Mouse (Mus musculus) brain, embryonic 14.5 days (tissue): ENCODE results near the gene Stx7. TPM values are rescaled to one million over a fixed set of nuclear protein-coding genes. Genes with fewer than 3 reads are reported as not detected.
A peak's percentile ranks its signal among the peaks of the same experiment; 100 is the strongest.

Experiments
- DNase-seq: peaks from one replicate; pipeline ENCODE4 v3.0.0-alpha.2; 2011; ENCODE audit warnings: low read depth
- CTCF ChIP-seq: fragments of 200-500 bp; IDR thresholded peaks from 2 replicates; pipeline ENCODE4 v1.5.1; 2012; ENCODE audit warnings: inconsistent platforms, mild to moderate bottlenecking, moderate library complexity, borderline replicate concordance; ENCODE audit not compliant: insufficient read depth, insufficient read length; ENCODE audit errors: extremely low read depth
- POLR2A ChIP-seq: fragments of 200-500 bp; IDR thresholded peaks from 2 replicates; pipeline ENCODE4 v1.6.1; 2012; ENCODE audit warnings: mild to moderate bottlenecking, inconsistent platforms, borderline replicate concordance; ENCODE audit not compliant: poor library complexity, insufficient read depth, insufficient read length, severe bottlenecking; ENCODE audit errors: extremely low read depth
- polyA plus RNA-seq: library from polyadenylated mRNA; depleted of rRNA; stranded (reverse); fragments of >200 nt; gene quantifications from 2 replicates; pipeline ENCODE4 v1.2.3, GENCODE M21; 2012; rRNA removed

The Stx7 gene
- polyA plus RNA-seq, 1 experiment: 232 TPM

GRCm38 (mm10) chr10:24222911-24223310 lies 73.8 kb downstream of the Stx7 start:
- no peak for TF ChIP-seq POLR2A
- DNase-seq: no peak

DNA sequence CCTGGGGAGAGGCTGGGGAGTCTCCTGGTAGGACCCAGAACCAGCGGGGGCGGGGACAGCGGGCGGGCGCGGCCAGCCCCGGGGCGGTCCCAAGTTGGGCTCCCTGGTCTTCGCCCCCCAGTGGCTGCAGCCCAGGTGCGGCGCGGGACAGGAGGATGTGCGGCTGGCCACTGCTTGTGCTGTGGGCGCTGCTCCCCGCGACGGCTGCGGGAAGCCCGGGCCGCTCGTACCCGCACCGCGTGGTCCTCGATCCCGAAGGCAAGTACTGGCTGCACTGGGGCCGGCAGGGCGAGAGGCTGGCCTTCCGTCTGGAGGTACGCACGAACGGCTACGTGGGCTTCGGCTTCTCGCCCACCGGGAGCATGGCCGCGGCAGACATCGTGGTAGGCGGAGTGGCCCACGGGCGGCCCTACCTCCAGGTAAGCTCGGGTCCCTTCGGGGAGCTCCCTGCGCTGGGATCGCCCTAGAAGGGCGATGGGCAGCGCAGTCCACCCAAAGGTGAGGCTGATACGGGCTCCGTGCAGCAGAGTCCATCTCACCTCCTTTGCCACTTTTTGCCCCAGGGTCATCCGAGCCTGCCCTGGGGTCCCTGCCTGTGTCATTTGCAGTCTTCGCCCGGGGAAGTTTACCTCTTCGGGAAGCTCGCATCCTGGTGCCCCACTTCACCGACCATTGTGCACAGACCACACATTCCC lies 74.5 kb downstream of the Stx7 start, which contains the start of gene Moxd1:
TSS of gene Moxd1 (plus strand) at position 69 of the 695 bp plus-strand sequence.
- DNase-seq: peak; percentile 46
- TF ChIP-seq CTCF: no peak
- no peak for TF ChIP-seq POLR2A

GRCm38 (mm10) chr10:24224591-24224990 lies 75.5 kb downstream of the Stx7 start:
- TF ChIP-seq POLR2A (no peak), CTCF (no peak)
- DNase-seq: peak; percentile 4

GRCm38 (mm10) chr10:24228318-24229183 lies 79.4 kb downstream of the Stx7 start:
- DNase-seq: peak; percentile 37

GRCm38 (mm10) chr10:24232281-24232680 lies 83.2 kb downstream of the Stx7 start:
- TF ChIP-seq POLR2A (no peak), CTCF (no peak)
- DNase-seq: peak; percentile 39

More at GRCm38 (mm10) chr10:24228318-24229183, 79.4 kb downstream of the Stx7 start:
- no peak for TF ChIP-seq CTCF
- no peak for TF ChIP-seq POLR2A

DNA sequence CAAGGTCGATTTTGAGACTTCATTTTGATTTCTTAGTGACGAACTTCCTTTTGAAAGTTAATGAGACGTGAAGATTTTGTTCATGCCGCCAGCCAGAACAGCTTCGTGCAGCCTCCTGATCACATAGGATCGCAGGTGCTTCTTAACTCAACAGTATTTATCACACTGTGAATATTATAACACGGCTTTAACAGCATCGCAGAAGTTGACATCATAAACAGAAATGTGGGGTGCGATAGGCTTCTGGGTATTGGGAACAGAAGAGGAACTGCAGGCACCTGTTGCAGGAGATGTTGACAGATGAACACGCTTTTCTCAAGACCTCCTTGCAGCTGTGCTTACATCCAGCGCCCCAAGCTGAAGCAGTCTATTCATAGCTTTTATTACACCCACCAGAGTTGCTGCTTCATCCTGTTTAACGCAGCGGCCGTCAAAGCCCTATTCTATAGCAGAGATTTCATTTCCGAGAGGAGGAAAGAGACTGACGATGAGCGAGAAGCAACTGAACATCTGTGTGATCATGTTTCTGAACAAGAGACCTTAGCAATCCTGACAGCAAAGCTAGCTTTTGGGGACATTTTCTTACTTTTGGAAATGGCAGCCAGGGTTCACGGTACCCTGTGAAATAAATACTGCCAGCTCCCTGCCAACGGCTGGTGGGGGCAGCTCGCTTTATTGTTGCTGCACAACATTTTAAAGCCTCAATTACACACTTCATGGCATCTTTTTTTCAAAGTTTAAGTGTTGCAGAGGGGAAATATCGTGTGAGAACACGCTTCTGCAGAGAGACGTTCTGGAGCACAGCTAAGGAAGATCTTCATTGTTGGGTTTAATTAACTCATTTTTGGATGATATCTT lies 86.6 kb downstream of the Stx7 start:
- TF ChIP-seq CTCF: no peak
- DNase-seq: peak; percentile 64

Other genes with a start within 250 kb of the Stx7 start
- not detected in 2 replicates for gene Taar1, start 228.9 kb upstream of the Stx7 start, polyA plus RNA-seq
- gene Taar2, start 210.7 kb upstream of the Stx7 start, polyA plus RNA-seq: 0.08 TPM in 1 of 2 replicates, not detected in the other
- gene Taar3, start 199.7 kb upstream of the Stx7 start, polyA plus RNA-seq: not detected in 2 replicates
- gene Taar4, start 188.8 kb upstream of the Stx7 start, polyA plus RNA-seq: not detected in 2 replicates
- 0.18 TPM in 1 of 2 replicates, not detected in the other for gene Taar5, start 178.6 kb upstream of the Stx7 start, polyA plus RNA-seq
- not detected in 2 replicates for gene Taar6, start 163.7 kb upstream of the Stx7 start, polyA plus RNA-seq
- gene Taar7a, start 155.8 kb upstream of the Stx7 start, polyA plus RNA-seq: not detected in 2 replicates
- not detected in 2 replicates for gene Taar7b, start 149.4 kb upstream of the Stx7 start, polyA plus RNA-seq
- not detected in 2 replicates for gene Taar7d, start 122.1 kb upstream of the Stx7 start, polyA plus RNA-seq
- not detected in 2 replicates for gene Taar7e, start 111.7 kb upstream of the Stx7 start, polyA plus RNA-seq
- gene Taar7f, start 99.8 kb upstream of the Stx7 start, polyA plus RNA-seq: not detected in 2 replicates
- gene Taar8a, start 72.8 kb upstream of the Stx7 start, polyA plus RNA-seq: not detected in 2 replicates
- gene Taar8b, start 57.0 kb upstream of the Stx7 start, polyA plus RNA-seq: not detected in 2 replicates
- not detected in 2 replicates for gene Taar8c, start 47.4 kb upstream of the Stx7 start, polyA plus RNA-seq
- gene Taar9, start 39.8 kb upstream of the Stx7 start, polyA plus RNA-seq: not detected in 2 replicates
- 2.0 and 5.0 TPM in 2 replicates for gene Moxd1, start 74.2 kb downstream of the Stx7 start, polyA plus RNA-seq